Mouse (Mus musculus): Measurements from ENCODE around the gene Tfr2.

DNA sequence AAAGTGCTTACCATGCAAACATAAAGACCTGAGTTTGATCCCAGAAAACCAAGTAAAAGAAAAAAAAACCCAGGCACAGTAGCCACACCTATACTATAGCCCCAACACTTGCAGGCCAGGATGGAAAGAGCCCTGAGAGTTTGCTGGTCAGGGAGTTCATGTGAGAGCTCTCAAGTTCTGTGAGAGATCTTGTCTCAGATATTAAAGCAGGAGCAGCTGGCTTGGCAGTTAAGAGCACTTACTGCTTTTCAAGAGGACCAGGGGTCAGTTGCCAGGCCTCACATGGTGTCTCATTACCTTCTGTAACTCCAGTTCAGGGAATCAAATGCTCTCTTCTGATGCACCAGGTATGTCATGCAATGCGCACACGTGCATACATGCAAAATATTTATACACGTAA is 34.9 kb upstream of the Tfr2 start:
- TF ChIP-seq CTCF (IDR thresholded peaks at IDR 0.05; ENCODE audit: insufficient read depth, low read length): no peak
- TF ChIP-seq POLR2A (IDR thresholded peaks at IDR 0.05; ENCODE audit: borderline replicate concordance, extremely low read depth, low read depth, low read length): no peak

All from lung, adult 2 months (tissue).